Mouse (Mus musculus) ES-E14 (cell line): ENCODE measurements around the gene Fam81b. TPM values are rescaled to one million over a fixed set of nuclear protein-coding genes. Genes with fewer than 3 reads are reported as not detected.
"Not testable (repeated sequence)": the region's sequence is repeated elsewhere in the genome, so short reads cannot be mapped to it uniquely, and the experiment has no call there.

Experiments used
- DNase-seq: peaks from one replicate; pipeline ENCODE4 v3.0.0-alpha.2; 2013; ENCODE audit warnings: low read depth, low spot score
- H3K27ac ChIP-seq: 2 replicates; pipeline ENCODE4 v1.5.1; 2012; ENCODE audit warnings: low read depth, mild to moderate bottlenecking, low read length, moderate library complexity, mixed read lengths; ENCODE audit not compliant: poor library complexity, insufficient read depth, severe bottlenecking
- H3K36me3 ChIP-seq: 2 replicates; pipeline ENCODE4 v1.6.1; 2012; ENCODE audit warnings: mild to moderate bottlenecking, low read length, moderate library complexity, mixed read lengths; ENCODE audit not compliant: control insufficient read depth, poor library complexity, insufficient read depth, severe bottlenecking
- H3K4me1 ChIP-seq, 2 experiments: fragments of 150-350 bp in 1 of 2; sonication (generic) in 1 of 2; 2 replicates each; pipeline ENCODE4 v1.6.1; 2012; ENCODE audit warnings: low read length in 2 of 2, mild to moderate bottlenecking in 1 of 2, mixed read lengths in 1 of 2; ENCODE audit not compliant: control insufficient read depth in 2 of 2, insufficient read depth in 2 of 2, poor library complexity in 1 of 2
- H3K4me3 ChIP-seq, 2 experiments: fragments of 150-350 bp in 1 of 2; sonication (generic) in 1 of 2; 2 replicates each; pipeline ENCODE4 v1.5.1; 2012; ENCODE audit warnings: low read length in 2 of 2, low read depth in 1 of 2, mild to moderate bottlenecking in 1 of 2, mixed read lengths in 1 of 2; ENCODE audit not compliant: insufficient read depth in 1 of 2, poor library complexity in 1 of 2, severe bottlenecking in 1 of 2
- H3K9ac ChIP-seq: 2 replicates; pipeline ENCODE4 v1.6.1; 2012; ENCODE audit warnings: low read depth, mild to moderate bottlenecking, low read length, mixed read lengths; ENCODE audit not compliant: poor library complexity, insufficient read depth, severe bottlenecking
- H3K9me3 ChIP-seq: fragments of 150-350 bp; sonication (generic); 2 replicates; pipeline ENCODE4 v1.6.1; 2012; ENCODE audit warnings: low read depth, mild to moderate bottlenecking, low read length; ENCODE audit not compliant: control insufficient read depth, insufficient read depth
- CHD2 ChIP-seq: IDR thresholded peaks from 2 replicates; pipeline ENCODE4 v1.6.1; 2014; ENCODE audit warnings: mild to moderate bottlenecking, low read depth, low read length, inconsistent platforms
- HCFC1 ChIP-seq: IDR thresholded peaks from 2 replicates; pipeline ENCODE4 v1.6.1; 2012; ENCODE audit warnings: low read length, inconsistent platforms, borderline replicate concordance; ENCODE audit not compliant: insufficient read depth
- MAFK ChIP-seq: IDR thresholded peaks from 2 replicates; pipeline ENCODE4 v1.6.1; 2014; ENCODE audit warnings: mild to moderate bottlenecking, low read depth, low read length, inconsistent platforms; ENCODE audit not compliant: insufficient read depth
- ZC3H11A ChIP-seq: IDR thresholded peaks from 2 replicates; pipeline ENCODE4 v1.6.1; 2012; ENCODE audit warnings: low read depth, mild to moderate bottlenecking, inconsistent platforms, low read length, borderline replicate concordance
- ZNF384 ChIP-seq: IDR thresholded peaks from 2 replicates; pipeline ENCODE4 v1.6.1; 2012; ENCODE audit warnings: low read depth, low read length, inconsistent platforms
- in situ Hi-C, 2 experiments: fragments of 600-800 bp; cut with MboI; formaldehyde crosslinking; loops; one replicate each; pipeline ENCODE4 v1.15.1; 2025; ENCODE audit warnings: low sequenced_read_pairs in 2 of 2, inconsistent platforms in 1 of 2; ENCODE audit not compliant: unreplicated experiment in 2 of 2
- total RNA-seq: library from RNA; depleted of rRNA; stranded (reverse); fragments of 300-350 nt; gene quantifications from 2 replicates; pipeline ENCODE4 v1.2.3, GENCODE M21; 2012; rRNA removed

Fam81b gene
- not detected in 2 replicates for total RNA-seq

DNA sequence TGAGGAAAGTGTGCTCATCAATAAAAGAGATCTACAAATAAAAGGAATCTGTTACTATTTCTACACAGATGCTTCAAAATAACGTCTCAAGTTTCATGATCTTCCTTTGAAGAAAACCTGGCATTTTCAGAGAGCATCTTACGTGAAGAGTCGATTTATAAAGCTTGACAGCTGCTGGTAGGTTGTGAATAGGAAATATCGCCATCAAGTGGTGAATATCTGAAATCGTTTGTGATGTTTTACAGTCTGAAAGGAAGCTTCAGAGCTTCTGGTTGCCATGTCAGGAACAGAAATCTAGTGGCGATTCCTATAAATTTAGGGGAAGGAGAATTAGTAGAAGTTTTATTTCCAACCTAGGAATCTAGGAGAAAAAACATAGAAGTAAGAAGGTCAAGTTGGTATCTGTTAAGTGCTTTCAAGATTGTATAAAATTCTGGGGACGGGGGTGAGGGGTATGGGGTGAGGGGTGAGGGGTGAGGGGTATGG, at the start of gene Fam81b:
TSS of gene Fam81b (minus strand) at position 436 of the 486 bp plus-strand sequence.
- H3K4me1 ChIP-seq, result no peaks in the 10 kb centered on the region

DNA sequence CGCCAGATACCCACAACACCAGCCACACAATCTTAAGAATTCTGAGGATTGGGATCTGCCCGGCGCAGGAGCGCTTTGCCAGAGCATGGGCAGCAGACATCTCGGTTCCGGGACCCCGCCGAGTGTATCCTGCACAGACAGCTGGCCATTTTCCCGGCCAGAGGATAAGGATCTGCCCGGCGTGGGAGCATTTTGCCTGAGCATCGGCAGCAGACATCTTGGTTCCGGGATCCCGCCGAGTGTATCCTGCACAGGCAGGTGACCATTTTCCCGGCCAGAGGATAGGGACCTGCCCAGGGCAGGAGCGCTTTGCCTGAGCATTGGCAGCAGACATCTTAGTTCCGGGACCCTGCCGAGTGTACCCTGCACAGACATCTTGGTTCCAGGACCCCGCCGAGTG, 41.1 kb upstream of the Fam81b start:
- DNase-seq, H3K36me3 ChIP-seq, H3K4me1 ChIP-seq, in situ Hi-C loops, H3K9me3 ChIP-seq, H3K27ac ChIP-seq: not testable (repeated sequence)
- Histone ChIP-seq H3K4me3 (peak overlapping the region; percentile 33 to 37; a peak in 2 of 4 replicates), H3K9ac (0 out of 2 replicates have a peak overlapping the region, but pooled peaks have one; percentile 32)

More for the DNA sequence above, at the start of gene Fam81b:
- in situ Hi-C loops, result no loop called here
- DNase-seq, result peak; percentile 30
- TF ChIP-seq CHD2, result no peak
- TF ChIP-seq HCFC1, result no peak
- TF ChIP-seq MAFK, result no peak
- no peak; the same call in 1 of the 2 replicates for TF ChIP-seq ZC3H11A
- no peak for TF ChIP-seq ZNF384
- Histone ChIP-seq H3K9ac (no peak within 1 kb of the TSS), H3K4me3 (no peak within 1 kb of the TSS), H3K36me3 (no peaks in the 10 kb centered on the region), H3K27ac (no peak within 1 kb of the TSS), H3K9me3 (no peaks in the 10 kb centered on the region)

DNA sequence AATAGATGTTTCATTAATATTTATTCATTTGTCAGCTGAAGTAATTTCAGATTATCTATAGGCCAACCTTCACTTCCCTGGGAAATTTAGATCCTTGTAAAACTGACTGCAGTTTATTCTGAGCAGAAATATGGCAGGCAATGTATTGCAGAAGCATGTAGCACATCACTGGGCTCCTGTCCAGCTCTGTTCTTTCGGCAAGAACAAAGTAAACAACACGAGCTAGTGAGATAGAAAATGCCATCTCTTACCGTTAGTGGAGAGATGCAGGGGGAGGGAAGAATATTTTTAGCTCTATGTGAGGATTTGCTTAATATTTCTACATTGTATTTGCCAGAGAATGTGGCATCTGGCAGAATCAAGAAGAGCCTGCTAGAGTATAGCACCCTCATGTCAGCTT, 13.8 kb upstream of the Fam81b start:
- no peak for DNase-seq
- no peak overlapping the region for H3K27ac ChIP-seq
- in situ Hi-C loops, result no loop called here
- no peak for TF ChIP-seq ZNF384
- TF ChIP-seq ZC3H11A, result no peak
- no peak for TF ChIP-seq CHD2
- TF ChIP-seq HCFC1, result no peak
- no peak for TF ChIP-seq MAFK
- no peaks in the 10 kb centered on the region for H3K36me3 ChIP-seq
- no peaks in the 10 kb centered on the region for H3K4me1 ChIP-seq
- no peaks in the 10 kb centered on the region for H3K9me3 ChIP-seq
- H3K9ac ChIP-seq, result no peak overlapping the region
- H3K4me3 ChIP-seq, result no peak overlapping the region

DNA sequence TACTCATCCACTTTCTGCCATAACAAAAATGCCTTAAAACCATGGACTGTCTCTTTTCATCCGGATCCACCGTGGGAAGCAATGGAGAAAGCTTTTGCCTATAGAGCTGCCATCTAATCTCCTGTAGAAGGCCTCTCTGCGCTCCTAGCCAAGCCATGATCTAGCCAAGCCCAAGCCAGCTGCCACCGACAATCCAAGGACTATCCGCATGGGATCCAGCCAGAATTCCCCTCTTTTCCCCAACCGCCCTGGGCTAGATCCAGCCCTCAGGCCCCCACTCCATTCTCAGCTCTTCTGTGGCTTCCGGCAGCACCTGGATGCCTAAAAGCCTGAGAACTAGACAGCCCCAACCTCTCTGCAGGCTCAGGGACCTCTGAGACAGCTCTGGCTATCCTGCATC, 6.7 kb upstream of the Fam81b start:
- H3K4me1 ChIP-seq, result no peaks in the 10 kb centered on the region
- no peaks in the 10 kb centered on the region for H3K36me3 ChIP-seq
- no peak overlapping the region for H3K27ac ChIP-seq
- H3K9me3 ChIP-seq, result no peaks in the 10 kb centered on the region
- no peak overlapping the region for H3K9ac ChIP-seq
- TF ChIP-seq CHD2, result no peak
- no peak for TF ChIP-seq HCFC1
- no peak for TF ChIP-seq MAFK
- no peak for TF ChIP-seq ZC3H11A
- TF ChIP-seq ZNF384, result no peak
- no peak for DNase-seq
- in situ Hi-C loops, result no loop called here
- no peak overlapping the region for H3K4me3 ChIP-seq

DNA sequence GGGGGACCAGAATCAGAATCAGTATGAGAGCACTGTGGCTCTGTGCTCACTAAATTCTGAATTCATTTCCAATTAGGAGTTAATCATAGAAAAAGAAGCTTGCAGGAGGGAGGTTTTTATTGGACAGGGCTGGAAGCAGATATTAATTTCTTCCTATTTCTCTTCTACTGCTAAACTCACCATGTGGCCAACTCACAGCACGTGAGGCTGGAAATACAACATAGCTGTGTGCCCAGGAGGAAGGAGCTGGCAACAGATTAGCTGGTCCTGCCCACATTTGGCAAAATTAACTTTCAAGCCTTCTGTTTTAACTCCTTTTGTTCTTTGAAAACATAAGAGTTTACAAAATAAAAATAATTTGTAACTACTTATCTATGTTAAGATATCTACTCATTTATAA, 3.9 kb upstream of the Fam81b start:
- in situ Hi-C loops, result no loop called here
- Histone ChIP-seq H3K4me3 (no peak overlapping the region), H3K4me1 (no peaks in the 10 kb centered on the region), H3K36me3 (no peaks in the 10 kb centered on the region), H3K9ac (no peak overlapping the region), H3K27ac (no peak overlapping the region), H3K9me3 (no peaks in the 10 kb centered on the region)
- no peak for TF ChIP-seq HCFC1
- no peak for TF ChIP-seq MAFK
- no peak for TF ChIP-seq ZNF384
- TF ChIP-seq ZC3H11A, result no peak
- no peak for DNase-seq
